Mouse (Mus musculus) liver, embryonic 14.5 days (tissue): ENCODE measurements around the gene Gm37240.

Source experiments
- CTCF ChIP-seq: IDR thresholded peaks from 2 replicates; pipeline ENCODE4 v1.5.1; 2016; ENCODE audit warnings: antibody characterized with exemption, low read depth, control low read depth
- EP300 ChIP-seq: IDR thresholded peaks from 2 replicates; pipeline ENCODE4 v1.6.1; 2016; ENCODE audit warnings: antibody characterized with exemption, low read depth

GRCm38 (mm10) chr3:85858140-85859135 lies 28.9 kb downstream of the Gm37240 start:
- TF ChIP-seq CTCF (no peak), EP300 (no peak)
